Mouse (Mus musculus) erythroblast, embryonic 14.5 days (primary cell): ENCODE measurements around the gene Foxo3.

Experiments used
- GATA1 ChIP-seq: IDR thresholded peaks from 2 replicates; pipeline ENCODE4 v1.6.1; 2012; ENCODE audit warnings: low read length, inconsistent platforms, mixed read lengths
- TAL1 ChIP-seq: IDR thresholded peaks from 3 replicates; pipeline ENCODE4 v1.6.1; 2012; ENCODE audit warnings: low read length, inconsistent platforms, mixed read lengths

DNA sequence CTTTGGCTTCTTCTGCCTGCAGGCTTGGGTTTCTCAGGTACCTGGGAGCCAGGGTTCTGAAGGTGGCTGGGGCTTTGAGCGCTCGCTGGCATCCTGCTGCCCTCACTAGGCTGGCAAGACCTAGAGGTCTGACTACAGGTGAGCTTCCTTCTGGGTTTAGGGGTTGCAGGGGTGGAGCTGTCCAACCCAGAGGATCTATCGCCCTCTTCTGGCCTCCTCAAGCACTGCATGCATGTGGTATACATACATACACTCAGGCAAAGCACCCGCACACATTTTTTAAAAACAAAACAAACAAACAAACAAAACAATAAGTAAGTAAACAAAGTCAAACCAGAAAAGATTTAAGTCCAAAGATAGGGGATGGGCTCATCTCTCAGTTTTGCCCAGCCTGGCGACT is 14.8 kb upstream of the Foxo3 start:
- TF ChIP-seq GATA1 (no peak), TAL1 (no peak)
